Mouse (Mus musculus) gastrocnemius, postnatal 36 days (tissue): ENCODE measurements around the gene Erg. TPM values are rescaled to one million over a fixed set of nuclear protein-coding genes. Genes with fewer than 3 reads are reported as not detected.

Experiments used
- DNase-seq, 2 experiments: peaks; one replicate each; pipeline ENCODE4 v3.0.0; 2022
- intact Hi-C: fragments of 180-260 bp; cut with DNase I; formaldehyde crosslinking; loops from one replicate; pipeline ENCODE4 v1.15.1; 2025
- total RNA-seq, 2 experiments: library from RNA; stranded (reverse); gene quantifications; 2 replicates each; pipeline ENCODE4 v1.2.3; 2021

Erg gene
- total RNA-seq, 2 experiments from 2014 or later = 9.8 to 10.7 TPM

GRCm38 (mm10) chr16:95408096-95408495 lies 178.3 kb downstream of the Erg start:
- no peak for DNase-seq
- intact Hi-C loops = no loop called here

DNA sequence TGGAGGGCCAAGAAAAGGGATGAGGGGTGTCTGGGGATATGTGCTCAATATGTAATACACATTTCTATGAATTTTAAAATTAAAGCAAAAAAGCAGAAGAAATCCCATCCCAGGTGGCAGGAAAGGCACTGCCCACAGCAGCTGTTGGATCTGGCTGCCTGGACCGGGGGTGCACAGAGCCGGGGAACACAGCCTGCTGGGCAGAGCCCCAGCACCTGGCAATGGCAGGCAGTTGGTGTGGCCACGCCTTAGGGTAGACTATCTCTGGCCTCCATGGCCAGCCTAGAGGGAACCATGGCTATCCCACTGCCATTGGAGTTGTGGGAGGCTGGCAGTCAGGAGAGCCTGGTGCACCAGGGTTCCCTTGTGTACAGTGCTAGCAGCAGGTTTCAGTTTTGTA lies 180.9 kb downstream of the Erg start:
- intact Hi-C loops = no loop called here
- DNase-seq = no peak

DNA sequence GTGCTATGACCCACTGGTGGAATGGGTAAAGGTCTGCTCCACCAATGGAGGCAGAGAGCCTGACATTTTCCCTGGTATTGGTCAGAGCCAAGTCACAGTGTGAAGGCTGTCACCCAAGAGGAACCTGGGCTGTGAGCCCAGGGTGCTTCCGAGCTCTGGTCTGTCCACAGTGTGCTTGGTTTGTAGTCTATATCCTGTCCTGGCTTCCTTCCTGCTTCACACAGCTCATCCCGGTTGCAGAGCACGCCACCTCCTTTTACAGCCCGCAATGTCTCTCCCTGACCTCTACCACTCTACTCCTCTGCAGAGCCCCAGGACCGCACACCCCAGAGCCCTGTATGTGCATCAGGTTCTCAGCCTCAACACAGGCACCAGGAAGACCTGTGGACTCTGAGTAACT lies 182.9 kb downstream of the Erg start:
- intact Hi-C loops = no loop called here
- DNase-seq = peak; percentile 17 to 23

DNA sequence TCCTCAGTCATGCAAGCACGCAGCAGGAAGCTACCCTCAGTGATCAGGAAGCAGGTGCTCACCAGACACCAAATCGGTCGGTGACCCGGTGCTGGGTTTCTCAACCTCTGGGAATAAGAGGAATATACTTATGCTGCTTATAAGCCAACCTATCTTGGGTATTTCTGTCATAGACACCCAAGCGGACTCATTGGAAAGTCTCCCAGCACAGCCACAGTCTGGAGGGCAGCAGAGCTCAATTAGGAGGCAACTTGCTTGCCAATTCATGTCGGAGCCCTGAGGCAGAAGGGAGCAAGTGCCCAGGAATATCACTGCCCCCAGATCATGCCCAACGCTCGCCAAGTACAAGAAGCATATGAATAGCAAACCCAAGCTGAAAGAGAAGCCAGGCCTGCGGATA lies 184.5 kb downstream of the Erg start:
- intact Hi-C loops = loop anchor here (2.0 kb wide), 1 partner anchor 71 kb away; no protein-coding TSS in a partner anchor
- DNase-seq = peak in 1 of 2 experiments; percentile 26

DNA sequence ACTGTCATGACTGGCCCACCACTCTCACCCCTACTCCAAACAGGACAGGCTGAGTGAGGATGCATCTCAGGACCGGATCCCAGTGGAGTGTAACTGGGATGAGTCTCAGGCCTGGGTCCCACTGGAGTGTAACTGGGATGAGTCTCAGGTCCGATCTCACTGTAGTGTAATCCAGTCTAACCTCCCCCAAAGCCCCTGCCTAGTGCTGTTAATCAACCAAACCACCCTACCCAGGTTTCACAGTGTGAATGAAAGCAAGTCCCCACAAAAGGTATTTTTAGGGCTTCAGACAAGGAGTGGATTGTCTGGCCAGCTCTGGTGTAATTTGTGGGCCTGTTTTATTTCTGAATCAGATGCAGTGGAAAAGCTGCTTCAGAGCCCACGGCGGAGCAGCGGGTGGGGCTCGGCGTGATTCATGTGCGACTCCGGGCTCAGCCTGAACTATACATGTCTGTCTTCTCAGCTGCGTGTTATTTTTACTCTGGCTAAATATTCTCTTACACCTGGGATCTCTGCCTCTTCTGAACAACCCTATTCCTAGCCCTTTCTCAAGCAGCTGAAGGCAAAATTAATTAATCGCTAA lies 187.5 kb downstream of the Erg start:
- no peak for DNase-seq
- intact Hi-C loops = no loop called here

DNA sequence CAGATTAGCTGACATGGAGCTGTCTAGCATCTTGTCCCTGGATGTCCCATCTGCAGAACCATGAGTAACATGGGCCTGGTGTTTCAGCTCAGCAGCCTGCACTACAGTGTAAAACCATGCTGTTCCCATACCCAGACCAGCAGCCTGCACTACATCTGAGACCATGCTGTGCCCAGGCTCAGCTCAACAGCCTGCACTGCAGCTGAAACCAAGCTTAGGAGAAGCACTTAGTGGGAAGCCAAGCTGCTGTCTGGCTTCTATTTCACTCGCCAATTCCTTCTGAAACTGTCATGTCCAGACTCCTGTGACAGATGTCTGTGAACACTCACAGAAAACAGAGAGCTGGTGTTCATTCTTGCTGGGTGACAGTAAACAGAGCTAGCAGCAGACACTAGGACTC lies 195.6 kb downstream of the Erg start:
- no peak for DNase-seq
- intact Hi-C loops = no loop called here

- DNase-seq = no peak
- intact Hi-C loops = no loop called here
These were observed 197.4 kb downstream of the Erg start for GRCm38 (mm10) chr16:95388811-95389529.

DNA sequence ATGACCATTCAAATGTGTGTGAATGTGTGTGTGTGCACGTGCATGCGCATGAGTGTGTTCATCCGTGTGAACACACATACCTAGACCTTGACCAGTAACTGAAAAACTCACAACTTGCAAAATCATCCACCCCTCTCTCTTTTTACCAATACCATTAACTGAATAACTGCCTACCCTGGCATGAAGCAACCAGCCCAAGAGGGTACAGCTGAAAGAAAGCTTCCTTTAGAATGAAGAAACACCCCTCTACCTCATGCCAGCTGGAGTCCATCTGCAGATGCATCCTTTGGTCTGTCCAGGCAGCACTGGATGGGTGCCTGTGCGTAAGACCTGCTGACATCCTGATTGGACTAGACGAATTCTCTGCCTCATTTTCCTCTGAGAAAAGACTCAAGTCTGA lies 198.1 kb downstream of the Erg start:
- no peak for DNase-seq
- intact Hi-C loops = no loop called here

DNA sequence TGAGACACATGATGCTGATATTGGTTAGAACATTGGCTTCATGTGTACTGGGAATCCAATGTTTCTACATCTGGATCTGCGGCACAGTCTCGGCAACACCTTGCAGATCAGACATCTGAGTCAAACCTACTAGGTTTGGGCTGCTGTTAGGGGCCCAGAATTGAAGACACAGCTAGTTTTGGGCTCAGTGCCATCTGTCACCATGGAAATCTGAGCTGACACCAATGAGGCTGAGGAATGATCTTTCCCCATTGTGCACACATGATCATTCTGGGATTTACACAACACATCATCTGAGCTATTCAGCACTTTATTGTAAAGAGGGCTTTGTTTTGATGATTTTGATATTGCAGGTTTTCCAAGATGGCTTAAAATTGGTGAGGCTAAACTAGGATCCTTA lies 199.4 kb downstream of the Erg start:
- DNase-seq = no peak
- intact Hi-C loops = no loop called here

GRCm38 (mm10) chr16:95385299-95385973 lies 201.0 kb downstream of the Erg start:
- intact Hi-C loops = no loop called here
- DNase-seq = no peak

- intact Hi-C loops = no loop called here
- no peak for DNase-seq
These were observed 201.7 kb downstream of the Erg start for GRCm38 (mm10) chr16:95384590-95385148.

- intact Hi-C loops = no loop called here
These were observed 204.1 kb downstream of the Erg start for GRCm38 (mm10) chr16:95382251-95382650.

DNA sequence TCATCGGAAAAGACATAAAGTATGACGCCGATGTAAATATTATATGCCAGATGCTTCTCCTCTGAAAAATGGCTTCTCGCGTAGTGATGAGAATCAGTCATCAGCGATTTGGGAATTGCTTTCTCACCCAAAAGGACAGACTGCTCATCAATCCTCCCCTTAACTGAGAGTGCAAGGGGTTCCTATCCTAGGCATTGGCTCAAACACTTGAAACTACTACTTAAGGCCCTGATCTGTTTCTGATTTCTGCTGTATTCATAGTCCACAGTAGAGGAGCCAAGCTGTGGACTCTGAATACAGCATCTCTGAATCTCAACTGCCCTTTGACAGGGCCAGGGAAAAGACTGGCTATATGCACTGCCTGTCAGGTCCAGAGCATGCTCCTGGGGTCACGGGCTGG lies 209.6 kb downstream of the Erg start:
- intact Hi-C loops = no loop called here
- no peak for DNase-seq

More at GRCm38 (mm10) chr16:95382251-95382650, 204.1 kb downstream of the Erg start:
- no peak for DNase-seq

DNA sequence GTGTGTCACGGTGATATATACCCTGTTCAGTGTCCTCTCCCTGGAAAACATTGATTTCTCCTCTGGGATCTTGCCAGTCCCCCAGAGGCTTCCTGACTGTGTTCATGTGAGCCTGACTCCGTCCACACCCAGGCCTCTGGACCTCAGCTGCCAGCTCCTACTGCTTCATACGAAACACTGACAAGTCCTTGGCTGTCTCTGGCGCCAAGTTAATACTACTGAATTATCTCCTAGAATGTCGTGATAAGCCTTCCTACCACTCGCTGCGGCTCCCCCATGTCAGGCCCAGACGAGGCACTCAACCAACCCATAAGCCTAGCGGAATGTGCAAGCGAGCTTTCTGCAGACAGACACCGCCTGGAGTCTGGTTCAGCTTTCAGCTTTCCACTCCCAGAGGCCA lies 210.0 kb downstream of the Erg start:
- intact Hi-C loops = no loop called here
- DNase-seq = no peak

DNA sequence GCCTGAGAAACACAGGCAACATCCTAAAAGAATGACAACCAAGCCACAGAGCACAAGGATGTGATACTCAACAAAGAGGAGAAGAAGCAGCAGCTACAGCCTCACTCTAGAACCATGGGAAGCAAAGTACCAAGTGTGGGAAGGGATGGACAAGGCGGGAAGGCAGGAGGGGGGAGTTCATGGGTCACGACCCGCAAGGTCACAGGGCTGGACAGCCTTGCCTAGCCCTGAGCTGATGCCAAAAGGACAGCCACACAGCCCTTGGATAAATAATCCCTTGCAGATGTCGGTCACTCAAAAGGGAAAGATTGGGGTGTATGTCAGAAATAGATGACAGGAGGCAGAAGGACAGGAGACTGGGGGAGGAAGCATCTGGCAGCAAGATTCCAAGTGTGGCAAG lies 211.7 kb downstream of the Erg start:
- intact Hi-C loops = no loop called here

GRCm38 (mm10) chr16:95372960-95373359 lies 213.4 kb downstream of the Erg start:
- no peak for DNase-seq
- intact Hi-C loops = no loop called here

More for the DNA sequence above, 211.7 kb downstream of the Erg start:
- DNase-seq = no peak

DNA sequence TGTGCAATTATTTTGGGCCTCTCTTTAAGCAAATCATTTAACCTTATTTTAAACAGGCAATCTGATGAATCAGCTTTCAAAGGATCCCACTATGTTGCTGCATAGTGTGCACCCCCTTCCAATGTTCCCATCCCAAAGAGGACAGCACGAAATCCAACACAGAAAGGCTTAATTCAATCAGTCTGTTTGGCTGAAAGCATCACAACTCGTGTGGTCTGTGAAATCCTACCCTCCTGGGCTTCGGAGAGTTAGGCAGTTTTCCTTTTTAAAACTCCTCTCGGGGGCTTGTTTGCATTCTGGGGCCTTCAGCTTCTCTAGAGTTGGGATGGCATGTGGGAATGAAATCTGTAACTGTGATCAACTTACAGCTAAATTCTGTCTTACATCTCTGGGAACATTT lies 214.7 kb downstream of the Erg start:
- intact Hi-C loops = no loop called here
- no peak for DNase-seq

DNA sequence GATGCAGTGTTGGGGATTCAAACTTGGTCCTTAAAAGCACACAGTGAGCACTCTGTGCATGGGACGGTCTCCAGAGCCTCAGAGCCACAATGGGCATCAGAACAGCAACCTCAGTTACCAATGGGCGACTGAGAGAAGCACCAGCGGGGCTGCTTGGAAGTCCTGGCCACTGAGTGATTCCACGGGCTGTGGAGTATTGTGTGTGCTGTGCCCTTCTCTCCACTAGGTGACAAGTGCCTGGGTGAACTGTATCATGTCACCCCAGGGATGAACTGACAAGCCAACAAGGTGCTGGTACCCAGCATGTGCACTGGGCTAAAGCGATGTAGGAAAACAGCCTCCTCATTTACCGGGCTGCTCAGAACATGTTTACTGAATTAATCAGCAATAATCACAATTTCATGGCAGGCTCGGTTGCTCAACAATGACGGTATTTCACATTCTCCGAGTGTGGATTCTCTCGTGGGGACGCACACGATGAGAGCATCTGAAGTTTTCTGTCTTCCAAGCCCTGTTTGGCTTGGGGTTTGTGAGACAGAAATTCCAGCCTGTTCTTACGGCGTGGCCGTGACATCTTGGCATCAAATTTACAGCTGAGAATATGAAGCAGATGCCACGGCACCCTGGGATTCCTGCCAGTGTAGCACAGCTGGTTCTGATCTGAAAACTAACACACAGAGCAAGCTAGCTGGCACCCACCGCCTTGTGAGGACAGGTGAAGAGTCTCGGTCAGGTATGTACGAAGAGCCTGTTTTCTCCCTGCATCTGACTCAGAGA lies 219.2 kb downstream of the Erg start:
- intact Hi-C loops = no loop called here
- DNase-seq = no peak

DNA sequence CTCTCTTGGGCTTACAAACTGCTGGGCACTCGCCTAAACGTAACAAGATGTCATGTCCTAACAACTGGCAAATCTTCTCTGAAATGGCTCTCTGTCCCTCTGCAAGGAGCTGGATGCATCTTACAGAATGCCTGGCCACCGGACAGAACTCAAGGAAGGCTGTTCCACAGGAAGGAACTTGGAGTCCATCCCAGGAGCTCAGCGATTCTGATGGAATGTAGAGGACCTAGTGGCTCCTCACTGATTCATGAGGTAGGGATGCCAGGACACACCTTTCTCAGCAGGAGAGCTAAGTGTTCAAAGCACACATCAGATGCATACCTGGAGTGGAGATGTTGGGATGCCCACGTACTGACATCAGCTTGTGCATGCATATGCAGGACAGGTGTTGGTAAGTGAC lies 221.2 kb downstream of the Erg start:
- no peak for DNase-seq
- intact Hi-C loops = no loop called here

DNA sequence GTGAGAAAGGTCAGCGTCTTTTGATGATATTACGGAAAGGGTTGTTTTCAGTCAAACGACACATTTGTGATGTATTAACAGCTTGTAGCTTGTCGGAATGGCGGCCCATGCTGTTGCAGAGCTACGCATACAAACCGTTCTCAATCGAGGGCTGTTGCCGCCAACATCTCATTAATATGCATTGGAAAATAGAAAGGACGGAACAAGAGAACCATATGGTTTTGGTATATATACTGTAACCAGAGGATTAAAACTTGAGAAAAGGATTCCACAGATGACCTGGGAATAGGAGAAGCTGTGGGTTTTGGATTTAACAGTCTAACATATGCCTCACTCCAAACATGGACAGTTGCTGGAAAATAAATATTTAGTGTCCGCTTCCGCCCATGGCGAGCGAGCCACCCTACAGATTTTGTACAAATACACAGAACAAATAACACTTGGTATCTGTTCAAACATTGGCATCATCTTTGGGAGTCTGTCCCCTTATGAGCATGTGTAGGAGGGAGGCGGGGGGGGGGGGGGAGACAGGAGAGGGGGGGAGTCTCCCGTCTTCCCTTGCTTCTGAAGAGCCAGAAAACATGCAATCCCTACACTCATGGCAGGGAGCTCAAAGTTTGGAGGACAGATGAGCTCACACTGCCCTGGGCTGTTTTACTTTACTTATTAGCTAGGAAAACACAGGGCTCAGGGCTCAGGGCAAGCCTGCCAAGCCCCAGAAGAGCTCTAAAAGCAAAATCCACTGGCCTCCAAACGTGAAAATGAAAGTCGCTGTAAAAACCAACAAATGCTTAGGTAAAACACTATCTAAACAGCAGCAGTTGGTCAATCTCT lies 222.5 kb downstream of the Erg start:
- intact Hi-C loops = no loop called here
- DNase-seq = no peak
